Mouse (Mus musculus) gastrocnemius, postnatal 10 days (tissue): Measurements from ENCODE around the gene Mrps9. TPM values are rescaled to one million over a fixed set of nuclear protein-coding genes. Genes with fewer than 3 reads are reported as not detected.
A peak's percentile ranks its signal among the peaks of the same experiment; 100 is the strongest.

Experiments used
- DNase-seq: peaks from one replicate; pipeline ENCODE4 v3.0.0; 2021; ENCODE audit warnings: mixed read lengths
- total RNA-seq, 2 experiments: library from RNA; stranded (reverse); gene quantifications; 2 replicates each; pipeline ENCODE4 v1.2.3; 2021

The Mrps9 gene
- total RNA-seq, 2 experiments from 2014 or later: 43.9 to 47.8 TPM

DNA sequence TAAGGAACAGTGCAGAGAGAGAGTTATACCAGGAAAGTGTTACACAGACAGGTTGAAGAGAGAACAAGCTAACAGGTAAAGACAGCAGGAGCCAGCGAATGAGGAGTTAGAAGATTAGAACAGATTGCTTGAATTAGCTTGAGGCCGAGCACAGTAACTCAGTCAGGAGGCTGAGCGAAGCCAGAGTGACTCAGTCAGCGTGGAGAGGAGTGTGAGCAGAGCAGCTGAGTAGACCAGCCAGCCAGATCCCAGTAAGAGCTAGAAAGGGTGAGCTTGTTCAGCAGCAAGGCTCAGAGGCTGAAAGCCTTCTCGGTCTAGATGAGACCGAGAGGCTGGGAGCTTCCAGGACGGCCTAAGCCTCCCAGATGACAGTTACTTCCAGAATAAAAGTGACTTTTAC is 55.7 kb downstream of the Mrps9 start:
- no peak for DNase-seq

DNA sequence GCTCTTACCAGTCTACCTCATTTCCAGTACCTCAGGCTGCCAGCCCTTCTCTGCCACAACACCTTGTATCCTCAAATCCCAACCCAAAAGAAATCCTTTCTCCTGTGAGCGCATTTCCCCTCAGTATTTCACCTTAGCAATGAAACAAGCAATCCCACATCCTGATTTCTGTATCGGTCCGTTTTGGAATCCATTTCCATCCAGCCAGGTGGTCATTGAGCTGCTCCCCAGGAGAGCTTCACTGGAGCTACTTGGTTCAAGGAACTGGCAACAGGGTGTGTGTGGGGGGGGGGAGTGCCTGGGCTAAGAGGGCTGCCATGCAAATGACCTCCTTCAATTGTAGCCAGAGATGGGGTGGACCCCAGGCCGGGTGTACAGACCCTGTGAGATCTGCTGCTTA is 56.1 kb downstream of the Mrps9 start:
- DNase-seq: no peak

DNA sequence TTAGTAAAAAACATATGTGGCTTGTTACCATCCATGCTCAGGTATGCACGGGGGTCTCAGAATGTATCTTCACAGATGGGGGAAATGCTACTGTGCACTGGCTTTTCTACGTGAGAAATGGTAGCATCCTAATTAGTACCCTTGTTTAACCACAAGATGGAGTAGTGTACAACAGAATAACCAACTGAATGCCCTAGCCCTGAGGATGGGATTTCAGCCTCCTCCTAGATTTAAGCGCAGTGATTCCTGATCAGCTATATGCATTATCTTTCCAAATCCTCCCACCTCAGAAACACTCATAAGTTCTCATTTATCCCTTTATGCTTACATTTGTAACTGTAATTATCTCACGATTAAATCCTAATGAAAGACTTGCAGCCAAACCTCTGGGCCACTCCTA is 64.0 kb downstream of the Mrps9 start:
- no peak for DNase-seq

DNA sequence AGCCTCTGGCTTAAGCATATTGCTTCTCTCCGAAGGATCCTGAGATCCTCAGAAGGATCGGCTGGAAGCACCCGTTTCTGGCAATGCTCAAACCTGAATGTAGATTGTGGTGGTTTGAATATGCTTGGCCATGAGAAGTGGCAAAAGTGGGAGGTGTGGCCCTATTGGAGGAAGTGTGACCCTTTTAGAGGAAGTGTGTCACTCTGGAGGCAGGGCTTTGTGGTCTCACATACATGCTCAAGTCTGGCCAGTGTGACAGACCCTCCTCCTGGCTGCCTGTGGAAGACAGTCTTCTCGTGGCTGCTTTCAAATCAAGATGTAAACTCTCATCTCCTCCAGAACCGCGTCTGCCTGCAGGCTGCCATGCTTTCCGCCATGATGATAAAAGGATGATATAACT is 65.7 kb downstream of the Mrps9 start:
- DNase-seq: no peak

DNA sequence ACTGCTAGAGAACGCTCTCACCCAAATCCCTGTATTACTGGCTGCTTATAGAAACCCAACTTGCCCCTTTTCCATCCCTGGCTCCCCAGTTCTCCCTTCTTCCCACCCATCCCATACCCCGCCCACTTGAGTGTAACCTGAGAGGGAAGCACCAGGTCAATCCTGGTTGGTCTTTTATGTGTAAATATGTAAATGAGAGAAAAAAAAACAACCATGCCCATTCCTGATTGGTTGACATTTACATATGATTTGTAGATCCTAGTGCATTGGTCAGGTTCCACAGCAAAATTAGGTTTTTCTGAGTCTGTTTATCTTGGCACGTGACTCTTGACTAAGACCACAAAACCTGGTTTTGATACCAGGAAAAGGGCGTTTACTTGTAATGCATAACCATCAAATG is 66.9 kb downstream of the Mrps9 start:
- no peak for DNase-seq

DNA sequence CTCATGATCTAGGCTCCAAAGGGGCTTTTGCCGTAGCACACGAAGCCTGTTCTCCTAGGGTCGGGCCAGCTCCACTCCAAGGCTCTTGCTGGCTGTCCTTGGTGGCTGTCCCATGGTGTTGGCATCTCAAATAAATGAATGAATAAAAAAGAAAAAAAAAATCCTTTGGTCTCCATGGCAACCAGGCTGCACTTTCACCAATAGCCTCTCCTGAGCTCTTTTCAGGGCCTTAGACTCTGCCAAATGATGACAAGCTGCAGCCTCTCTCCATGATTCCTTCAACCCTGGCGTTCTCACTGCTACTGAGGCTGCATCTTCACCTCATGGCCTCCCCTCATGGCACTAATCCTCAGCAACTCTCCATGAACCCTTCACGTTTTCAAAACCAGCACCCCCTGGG is 72.9 kb downstream of the Mrps9 start:
- DNase-seq: no peak

DNA sequence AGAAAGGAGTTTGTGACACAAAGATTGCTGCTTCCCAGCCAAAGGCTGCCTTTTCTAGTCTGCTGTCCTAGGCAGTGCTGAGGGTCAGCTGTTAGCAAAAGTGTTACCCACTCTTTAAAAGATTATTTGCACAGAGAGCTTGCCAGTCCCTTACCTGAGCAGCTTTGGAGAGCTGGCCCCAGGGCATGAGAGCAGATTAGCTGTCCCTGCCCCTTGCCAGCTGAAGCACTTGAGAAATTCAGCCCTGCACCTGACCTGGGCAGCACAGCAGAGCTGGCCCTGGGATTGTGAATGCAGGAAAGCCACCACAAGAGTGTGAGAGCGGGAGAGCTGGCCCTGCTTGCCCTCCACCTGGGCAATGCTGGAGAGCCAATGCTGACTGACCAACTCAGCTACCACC is 82.6 kb downstream of the Mrps9 start:
- no peak for DNase-seq

DNA sequence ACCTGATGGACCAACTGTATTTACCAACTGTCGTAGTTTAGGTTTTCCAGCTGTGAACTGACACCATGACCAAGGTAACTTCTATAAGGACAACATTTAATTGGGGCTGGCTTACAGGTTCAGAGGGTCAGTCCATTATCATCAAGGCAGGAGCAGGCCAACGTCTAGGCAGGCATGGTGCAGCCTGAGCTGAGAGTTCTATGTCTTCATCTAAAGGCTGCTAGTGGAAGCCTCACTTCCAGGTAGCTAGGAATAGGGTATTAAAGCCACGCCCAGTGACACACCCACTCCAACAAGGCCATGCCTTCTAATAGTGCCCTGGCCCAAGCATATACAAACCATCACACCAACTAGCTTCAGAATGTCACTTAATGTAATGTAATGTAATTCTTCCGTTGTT is 97.5 kb downstream of the Mrps9 start:
- DNase-seq: no peak

DNA sequence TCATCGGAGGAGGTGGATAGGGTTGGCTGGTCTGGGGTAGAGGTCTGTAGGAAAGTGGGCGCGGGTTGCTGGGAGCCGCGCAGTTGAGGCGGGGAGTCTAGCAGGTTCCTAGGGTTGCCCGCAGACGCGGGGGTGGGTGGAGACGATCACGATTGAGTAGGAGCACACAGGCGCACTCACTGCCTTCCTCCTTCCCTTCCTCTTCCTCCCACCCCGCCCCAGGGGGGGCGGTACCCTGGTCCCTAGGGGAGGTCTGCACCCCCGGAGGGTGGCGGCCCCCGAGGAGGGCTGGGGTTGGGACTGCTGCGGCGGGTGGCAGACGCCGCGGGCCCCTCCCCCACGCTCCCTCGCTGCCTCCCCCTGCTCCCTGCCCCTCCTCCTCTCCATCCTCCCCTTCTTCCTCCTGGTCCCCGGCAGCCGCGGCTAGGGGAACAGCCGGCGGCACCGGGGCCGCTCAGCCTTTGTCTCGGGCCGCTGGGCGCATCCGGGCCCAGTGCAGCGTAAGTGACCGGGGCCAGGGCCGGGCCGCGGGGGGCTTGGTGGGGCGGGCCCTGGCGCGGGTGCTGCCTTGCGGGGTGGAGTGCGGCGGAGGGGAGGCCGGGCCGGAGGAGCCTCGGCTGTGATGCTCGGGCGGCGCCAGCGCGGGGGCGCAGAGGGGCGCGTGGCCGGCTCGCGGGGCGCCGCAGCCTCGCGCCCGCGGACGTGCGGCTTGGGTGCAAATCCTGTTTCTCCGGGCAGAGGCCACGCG is 101.9 kb downstream of the Mrps9 start, which contains the start of gene Gpr45:
TSS of gene Gpr45 (plus strand) at position 139 of the 748 bp plus-strand sequence.
- DNase-seq: peak; percentile 40

DNA sequence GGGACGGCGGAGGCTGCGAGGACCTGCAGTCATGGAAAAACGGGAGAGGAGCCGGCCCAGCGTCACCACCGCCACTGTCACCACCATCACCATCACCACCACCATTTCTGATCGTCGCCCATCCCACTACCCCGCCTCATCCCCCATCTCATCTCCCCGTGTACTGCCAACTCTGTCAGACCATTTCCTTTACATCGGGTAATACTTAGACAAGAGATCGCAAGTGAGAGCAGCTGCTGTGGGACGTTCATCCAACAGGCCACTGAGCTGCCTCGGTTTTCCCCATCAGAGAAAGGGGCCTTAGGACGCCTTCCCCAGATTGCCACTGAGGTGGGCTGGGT is 102.4 kb downstream of the Mrps9 start:
- no peak for DNase-seq

Other genes with a start within 250 kb of the Mrps9 start
- under 1 TPM; 0.12 to 0.16 TPM for gene Pou3f3, start 155.5 kb upstream of the Mrps9 start, total RNA-seq
- under 1 TPM; 0.23 to 0.34 TPM for gene Gpr45, start 101.6 kb downstream of the Mrps9 start, total RNA-seq
- 10 to 100 TPM; 12.0 to 12.6 TPM for gene Tgfbrap1, start 247.4 kb downstream of the Mrps9 start, total RNA-seq
- gene AI597479, start 247.5 kb downstream of the Mrps9 start, total RNA-seq: 10 to 100 TPM; 11.7 to 12.8 TPM